Mouse (Mus musculus) ES-E14 (cell line): Measurements from ENCODE around the gene Kbtbd6.

Source experiments
- CHD2 ChIP-seq: IDR thresholded peaks from 2 replicates; pipeline ENCODE4 v1.6.1; 2014; ENCODE audit warnings: mild to moderate bottlenecking, low read depth, low read length, inconsistent platforms
- HCFC1 ChIP-seq: IDR thresholded peaks from 2 replicates; pipeline ENCODE4 v1.6.1; 2012; ENCODE audit warnings: low read length, inconsistent platforms, borderline replicate concordance; ENCODE audit not compliant: insufficient read depth
- MAFK ChIP-seq: IDR thresholded peaks from 2 replicates; pipeline ENCODE4 v1.6.1; 2014; ENCODE audit warnings: mild to moderate bottlenecking, low read depth, low read length, inconsistent platforms; ENCODE audit not compliant: insufficient read depth
- ZC3H11A ChIP-seq: IDR thresholded peaks from 2 replicates; pipeline ENCODE4 v1.6.1; 2012; ENCODE audit warnings: low read depth, mild to moderate bottlenecking, inconsistent platforms, low read length, borderline replicate concordance

- TF ChIP-seq CHD2 (no peak), HCFC1 (no peak), MAFK (no peak), ZC3H11A (no peak)
Measured at GRCm38 (mm10) chr14:79494349-79494748, 42.7 kb downstream of the Kbtbd6 start.
